Mouse (Mus musculus) lung, postnatal 36 days (tissue): Measurements from ENCODE around the gene Rps6kl1.
A peak's percentile ranks its signal among the peaks of the same experiment; 100 is the strongest.

Experiments used
- DNase-seq: peaks from one replicate; pipeline ENCODE4 v3.0.0; 2022; ENCODE audit warnings: mixed read lengths

The Rps6kl1 gene

DNA sequence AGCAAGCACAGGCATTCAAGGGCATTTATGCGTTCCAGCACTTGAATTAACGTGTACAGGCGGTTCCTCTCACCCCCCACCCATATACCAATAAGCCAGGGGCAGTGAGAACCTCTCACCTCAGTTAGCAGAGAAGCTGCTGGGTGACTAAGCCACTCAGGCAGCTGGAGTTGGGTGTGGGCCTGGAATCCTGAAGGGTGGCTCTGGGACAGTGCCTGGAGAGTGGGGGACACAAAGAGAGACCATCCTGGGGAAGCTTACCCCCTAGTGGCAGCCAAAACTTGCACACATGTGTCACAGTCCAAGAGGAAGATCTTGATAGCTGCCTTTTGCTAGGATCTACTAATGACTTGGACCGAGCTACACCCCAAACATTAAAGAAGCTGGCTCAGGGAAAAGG, 14.4 kb downstream of the Rps6kl1 start:
- DNase-seq: no peak

DNA sequence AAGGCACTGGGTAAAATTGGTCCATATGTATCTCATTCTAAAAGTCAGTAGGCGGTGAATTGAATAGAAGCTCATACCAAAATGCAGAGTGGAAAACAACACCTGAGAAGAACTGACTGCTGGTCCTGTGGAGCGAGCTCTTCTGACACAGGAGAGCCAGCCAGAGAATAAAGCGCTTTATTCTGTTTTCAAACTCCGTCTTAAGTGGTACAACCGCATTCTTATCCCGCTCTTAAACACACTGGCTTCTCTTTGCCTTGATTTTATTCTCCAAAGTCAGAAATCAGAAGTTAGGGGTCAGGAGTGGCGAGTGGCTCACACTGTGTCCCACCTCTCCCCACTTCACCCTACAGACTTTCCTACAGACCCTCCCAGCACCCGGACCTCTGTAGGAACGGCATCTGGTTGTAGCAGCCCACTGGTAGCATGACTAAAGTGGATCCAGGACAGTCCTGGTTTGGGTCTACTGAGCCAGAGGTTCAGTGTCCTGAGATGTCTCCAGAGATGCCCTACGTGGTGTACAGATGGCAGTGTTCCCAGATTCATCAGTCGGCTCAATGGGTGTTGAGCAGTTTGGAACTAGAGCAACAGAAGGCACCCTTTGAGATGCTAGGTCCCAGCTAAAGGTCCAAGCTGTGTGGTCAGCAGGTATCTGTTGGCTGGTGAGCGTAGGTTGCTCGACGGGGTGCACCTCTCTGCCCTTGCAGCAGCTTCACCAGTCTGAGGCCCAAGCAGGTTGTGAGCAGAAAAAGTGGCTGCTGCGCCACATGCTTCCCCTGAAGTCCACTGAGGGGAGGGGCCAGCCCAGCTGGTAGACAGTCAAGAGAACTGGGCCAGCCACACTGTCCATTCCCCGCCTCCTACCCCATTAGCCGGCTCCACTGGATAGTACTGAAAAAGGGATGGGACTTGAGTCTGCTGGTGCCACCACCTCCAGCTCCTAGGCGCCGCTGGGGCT, 15.3 kb downstream of the Rps6kl1 start:
- no peak for DNase-seq

DNA sequence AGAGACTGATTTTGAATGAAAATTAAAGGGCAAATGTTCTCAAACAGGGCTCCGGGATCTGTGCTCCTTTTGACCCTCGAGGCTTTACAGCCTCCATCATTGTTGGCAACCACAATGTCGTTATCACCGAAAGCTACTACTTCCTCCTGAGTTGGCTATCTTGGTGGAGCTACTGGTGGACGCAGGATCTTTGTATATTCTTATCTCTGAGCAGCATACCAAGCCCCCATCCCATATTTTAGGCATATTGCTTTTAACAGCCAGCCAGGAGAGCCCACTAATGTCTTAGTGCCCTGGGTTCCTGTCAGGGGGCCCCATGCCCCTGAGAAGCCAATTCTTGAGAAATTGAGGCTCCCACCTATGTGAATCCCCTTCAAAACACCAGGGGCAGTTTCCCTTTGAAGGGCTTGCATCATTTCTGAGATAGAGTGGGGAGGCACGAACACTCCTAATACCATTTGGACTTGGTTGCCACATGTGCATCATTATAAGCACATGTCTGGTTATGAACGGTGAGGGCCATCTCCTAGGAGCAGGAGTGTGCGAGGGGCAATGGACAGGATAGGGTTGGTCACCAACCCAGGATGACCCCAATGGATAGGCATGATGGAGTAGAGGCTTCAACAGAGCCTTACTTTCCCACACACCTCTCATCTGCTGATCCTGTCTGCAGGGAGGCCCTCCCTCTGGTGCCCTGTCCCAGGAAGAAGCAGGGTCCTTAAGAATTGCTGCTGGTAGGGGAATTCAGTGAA, 16.8 kb downstream of the Rps6kl1 start:
- DNase-seq: no peak

DNA sequence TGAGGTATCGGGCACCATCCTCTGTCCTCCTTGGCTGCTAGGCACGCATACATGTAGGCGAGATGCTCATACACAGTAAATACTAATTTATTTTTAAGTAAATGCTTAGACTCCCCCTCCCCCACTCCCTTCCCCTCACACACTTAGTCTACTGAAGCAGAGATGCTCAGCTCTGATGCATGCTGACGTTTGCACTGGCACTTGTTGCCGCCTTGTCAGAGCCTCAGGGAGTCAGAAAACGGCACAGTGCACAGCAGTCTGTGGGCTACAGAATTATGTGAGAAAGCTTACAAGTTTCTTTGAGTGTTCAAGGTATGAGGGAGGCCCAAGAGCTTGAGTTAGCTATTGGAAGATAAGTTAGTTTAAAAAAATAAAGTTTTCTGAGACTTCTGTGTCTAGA, 19.7 kb downstream of the Rps6kl1 start:
- DNase-seq: no peak

DNA sequence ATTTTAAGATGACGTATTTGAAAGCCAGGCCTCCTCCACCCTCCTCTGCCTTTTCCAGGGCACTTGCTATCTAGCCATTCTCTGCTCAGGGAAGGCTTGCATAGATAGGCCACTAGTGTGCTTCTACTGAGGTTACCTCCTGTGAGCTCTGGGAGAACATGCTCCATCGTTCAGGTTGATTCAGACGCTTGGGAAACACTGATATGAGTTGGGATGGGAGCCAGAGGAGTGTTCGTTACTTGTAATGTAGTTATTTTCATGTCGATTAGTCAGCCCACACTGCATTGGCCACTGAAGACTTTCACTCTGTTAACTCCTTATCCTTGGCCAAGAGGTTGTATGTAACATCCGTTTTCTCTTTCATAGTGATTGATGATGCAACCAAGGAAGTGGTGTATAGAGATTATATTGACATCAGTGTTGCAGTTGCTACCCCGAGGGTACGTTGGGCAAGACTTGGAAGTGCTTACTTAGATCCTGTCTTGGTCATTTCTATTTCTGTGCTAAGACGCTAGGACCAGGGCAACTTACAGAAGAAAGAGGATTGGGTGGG, 21.6 kb downstream of the Rps6kl1 start:
- DNase-seq: peak; percentile 44

DNA sequence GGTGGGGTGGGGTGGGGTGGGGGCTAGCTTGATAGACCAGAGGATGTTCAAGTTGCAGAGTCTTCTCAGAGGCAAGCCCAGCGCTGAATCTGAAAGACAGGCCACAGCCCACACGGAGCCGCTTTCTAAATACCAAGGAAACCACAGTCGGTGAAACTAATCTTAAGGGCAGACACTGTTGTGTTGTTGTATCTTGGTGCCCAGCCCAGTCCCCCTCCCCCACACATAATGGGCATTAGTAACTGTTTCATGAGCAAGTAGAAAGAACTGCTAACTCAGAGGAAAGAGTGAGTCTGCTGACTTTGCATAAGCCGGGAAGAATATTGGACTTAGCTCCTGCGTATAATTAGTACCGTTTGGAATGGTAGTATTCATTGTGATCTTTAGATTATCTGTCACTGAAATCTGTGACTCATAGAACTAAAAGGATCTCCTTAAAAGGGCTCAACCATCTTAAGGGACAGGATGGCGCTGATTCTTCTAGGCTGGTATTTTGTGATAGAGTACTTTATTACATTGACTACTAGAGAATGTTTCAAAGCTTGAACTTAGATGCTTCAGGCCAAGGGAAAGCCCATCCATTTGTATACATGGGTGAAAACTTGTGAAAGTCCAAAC, 24.0 kb downstream of the Rps6kl1 start:
- no peak for DNase-seq

DNA sequence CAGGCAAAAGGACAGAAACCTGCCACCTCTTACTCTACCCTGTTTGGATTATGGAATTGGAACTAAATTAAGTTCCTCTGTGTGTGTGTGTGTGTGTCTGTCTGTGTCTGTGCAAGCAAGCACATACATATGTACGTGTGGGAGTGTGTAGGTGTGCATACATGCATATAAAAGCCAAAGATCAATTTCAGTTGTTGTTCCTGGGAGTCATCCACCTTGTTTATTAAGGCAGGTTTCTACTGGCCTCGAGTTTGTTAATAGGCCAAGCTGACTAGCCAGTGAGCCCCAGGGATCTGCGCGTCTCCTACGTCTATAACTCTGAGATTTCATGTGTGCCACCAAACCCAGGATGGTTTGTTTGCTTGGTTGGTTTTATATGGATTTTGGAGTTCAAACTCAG, 26.3 kb downstream of the Rps6kl1 start:
- DNase-seq: no peak

DNA sequence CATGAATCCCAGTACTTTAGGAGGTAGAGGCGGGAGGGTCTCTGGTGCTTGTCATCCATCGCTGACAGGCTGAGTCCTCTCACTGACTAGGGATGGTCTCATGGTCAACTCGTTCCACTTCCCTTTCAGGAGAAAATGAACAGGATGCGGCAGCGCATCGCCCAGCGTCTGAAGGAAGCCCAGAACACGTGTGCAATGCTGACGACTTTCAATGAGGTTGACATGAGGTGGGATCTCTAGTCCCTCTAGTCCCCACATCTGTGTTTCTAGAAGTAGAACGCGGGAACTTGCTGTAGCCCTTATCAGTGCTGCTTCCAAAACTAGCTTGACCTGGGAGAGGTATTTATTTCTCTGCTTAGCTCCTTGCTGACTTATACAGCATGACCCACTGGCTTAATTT, 27.4 kb downstream of the Rps6kl1 start:
- no peak for DNase-seq

DNA sequence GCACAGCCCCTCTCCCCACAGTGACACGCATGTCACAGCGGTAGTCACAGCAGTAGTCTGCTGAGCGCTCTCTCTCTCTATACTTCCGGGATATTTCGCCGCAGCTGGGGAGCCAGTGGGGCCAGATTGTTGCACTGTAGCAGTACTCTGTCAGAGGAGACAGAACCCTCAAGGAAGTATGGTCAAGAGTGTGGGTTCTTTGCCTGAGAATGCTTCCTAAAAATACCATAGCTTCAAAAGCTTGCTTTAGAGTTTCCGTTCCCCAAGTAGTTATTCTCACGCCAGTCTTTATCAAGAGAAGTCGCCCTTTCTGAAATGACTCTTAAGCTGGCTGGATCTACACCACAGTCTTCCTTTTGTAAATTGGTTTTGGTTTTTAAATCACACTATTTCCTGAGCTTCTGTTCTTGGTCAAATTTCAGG, 27.9 kb downstream of the Rps6kl1 start:
- no peak for DNase-seq

DNA sequence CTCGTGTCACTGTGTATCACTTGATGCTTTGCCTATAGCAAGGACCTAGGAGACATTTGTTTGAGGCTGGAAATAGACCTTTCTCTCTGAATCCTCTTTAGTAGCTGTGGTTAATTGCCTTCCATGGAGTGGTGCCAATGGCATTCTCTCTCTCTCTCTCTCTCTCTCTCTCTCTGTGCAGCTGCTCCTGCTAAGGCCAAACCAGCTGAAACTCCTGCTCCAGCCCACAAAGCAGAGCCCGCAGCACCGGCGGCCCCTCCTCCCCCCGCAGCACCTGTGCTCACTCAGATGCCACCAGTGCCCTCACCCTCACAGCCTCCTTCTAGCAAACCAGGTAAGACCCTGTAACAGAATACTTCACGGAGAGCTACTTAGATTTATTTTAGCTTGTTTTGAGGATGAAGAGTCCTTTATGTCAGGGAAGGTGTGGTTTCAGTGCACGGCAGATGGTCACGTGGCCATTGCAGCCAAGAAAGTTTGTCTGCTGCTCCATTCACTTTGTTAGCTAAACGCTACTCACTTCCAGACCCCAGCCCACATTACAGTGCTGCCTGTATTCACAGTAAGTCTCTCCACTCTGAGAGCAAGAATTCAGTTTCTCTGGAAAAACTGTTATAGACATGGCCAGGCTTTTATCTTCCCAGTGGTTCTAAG, 29.1 kb downstream of the Rps6kl1 start:
- no peak for DNase-seq

DNA sequence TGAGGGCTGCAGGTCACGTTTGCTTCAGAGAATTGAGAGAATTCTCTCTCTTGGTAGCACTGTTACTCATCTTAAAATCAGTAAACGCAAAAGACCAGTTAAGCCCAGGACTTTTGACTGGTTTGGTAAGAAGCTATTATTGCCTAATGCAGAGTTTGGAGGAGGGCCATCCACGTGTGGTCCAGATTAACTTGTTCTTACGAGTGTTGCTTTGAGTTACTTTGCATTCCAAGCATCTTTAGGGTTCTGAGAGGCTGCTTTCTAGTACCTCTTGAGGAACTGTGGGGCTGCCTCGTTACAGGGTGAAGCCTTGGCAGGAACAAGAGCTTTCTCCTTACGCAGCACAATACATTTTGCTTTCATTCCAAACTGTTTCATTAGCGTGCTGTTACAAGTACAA, 35.4 kb downstream of the Rps6kl1 start:
- DNase-seq: peak; percentile 93

DNA sequence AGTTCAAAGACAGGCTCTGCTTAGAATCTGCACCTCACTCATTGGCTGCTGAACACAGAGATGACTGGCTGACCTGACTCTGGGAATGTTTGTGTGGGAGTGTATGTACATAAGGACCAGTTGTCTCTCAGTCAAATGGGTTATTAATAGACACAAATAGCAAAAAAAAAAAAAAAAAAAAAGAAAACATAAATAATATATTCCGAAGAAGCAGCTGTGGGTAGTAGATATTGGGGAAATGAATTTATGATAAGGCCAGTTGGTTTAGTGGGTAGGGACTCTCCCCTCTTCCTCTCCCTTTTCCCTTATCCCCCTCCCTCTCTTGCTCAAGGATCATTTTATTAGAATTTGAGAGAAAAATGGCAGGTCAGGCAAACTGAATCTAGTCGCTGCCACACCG, 37.1 kb downstream of the Rps6kl1 start:
- DNase-seq: no peak

DNA sequence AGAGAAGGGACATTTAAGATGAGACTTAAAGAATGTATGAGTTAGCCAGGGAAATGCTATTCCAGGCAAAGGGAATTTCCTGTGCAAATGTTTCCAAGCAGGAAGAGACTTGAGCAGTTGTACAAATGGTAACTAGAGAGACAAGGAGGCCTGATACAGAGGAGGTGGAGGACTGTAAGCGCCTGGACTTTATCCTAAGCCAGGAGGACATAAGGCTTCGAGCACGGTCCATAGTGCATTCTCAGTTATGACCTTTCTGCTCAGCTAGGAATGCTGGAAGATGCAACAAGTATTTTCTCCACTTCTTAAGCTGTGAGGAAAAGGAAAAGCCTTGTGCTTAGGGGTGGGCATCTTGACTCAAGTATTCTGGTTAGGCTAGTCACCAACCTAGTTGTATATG, 37.7 kb downstream of the Rps6kl1 start:
- no peak for DNase-seq

DNA sequence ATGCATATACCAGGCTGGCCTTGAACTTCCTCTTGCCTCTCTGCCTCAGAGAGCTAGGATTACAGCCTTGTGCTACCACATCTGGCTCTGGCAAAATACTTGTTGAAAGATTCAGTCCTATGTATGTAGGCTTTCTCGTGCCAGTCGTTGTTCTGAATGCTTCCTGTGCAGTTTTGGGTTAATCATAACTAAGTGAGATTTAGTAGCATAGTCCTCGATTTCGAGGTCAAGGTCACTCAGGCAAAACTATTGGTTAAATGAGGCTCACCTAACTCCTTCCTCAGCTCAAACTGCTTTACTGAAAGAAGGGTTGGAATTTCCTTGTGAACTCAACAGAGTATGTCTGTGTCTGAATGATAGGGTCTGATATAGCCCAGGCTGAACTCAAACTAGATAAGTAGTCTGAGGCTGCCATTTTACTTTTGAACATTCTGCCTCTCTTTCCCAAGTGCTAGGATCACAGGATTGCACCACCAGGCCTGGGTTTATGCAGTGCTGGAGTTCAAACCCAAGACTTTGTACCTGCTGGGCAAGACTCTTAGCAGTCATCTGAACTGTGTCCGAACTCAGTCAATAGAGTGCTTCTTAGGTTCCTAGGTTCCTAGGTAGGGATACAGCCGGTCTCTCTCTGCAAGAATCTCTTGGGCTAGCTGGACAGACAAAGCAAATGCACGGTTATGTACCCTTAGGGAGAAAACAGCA, 38.4 kb downstream of the Rps6kl1 start:
- no peak for DNase-seq

DNA sequence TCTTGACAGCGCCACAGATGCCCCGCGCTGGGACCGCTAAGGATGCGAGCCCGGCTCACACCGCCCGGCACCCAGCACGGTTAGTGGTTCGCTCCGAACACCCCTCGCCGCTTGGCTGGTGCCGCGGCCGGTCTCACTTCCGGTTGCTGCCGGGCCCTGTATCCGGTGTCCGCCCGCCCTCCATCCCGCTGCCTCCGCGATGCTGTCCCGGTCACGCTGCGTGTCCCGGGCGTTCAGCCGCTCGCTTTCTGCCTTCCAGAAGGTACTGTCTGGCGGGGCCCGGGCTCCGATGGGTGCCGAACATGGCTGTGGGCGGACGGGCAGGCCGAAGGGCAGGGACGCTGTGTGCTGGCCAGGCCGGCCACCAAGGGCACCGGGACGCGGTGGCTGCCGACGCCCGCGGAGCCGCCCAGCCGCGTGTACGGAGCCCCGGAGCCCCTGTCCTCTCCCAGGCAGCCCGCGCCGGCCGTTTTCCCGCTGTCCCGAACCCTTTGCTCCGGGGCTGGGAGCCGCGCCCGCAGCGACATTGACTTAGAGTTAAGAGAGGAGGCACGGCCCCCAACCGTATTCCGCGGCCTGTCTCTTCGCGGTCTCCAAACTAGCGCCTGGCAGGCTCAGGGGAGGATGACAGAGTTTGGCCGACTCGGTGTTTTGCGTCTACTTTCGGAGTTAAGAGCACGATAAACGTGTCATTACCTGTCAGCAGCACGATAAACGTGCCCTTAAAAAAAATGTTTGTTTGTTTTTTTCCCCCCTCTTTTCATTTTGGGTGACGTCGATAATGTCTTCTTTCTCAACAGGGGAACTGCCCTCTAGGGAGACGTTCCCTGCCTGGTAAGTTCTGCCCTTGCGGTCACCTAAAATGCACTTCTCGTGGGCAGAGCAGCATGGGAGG, 40.1 kb downstream of the Rps6kl1 start, which contains the start of the genes Prox2 and Dlst:
TSS of gene Prox2 (minus strand) at position 62 of the 895 bp plus-strand sequence.
TSS of gene Dlst (plus strand) at position 136 of the 895 bp plus-strand sequence.
- peak; percentile 91 for DNase-seq

DNA sequence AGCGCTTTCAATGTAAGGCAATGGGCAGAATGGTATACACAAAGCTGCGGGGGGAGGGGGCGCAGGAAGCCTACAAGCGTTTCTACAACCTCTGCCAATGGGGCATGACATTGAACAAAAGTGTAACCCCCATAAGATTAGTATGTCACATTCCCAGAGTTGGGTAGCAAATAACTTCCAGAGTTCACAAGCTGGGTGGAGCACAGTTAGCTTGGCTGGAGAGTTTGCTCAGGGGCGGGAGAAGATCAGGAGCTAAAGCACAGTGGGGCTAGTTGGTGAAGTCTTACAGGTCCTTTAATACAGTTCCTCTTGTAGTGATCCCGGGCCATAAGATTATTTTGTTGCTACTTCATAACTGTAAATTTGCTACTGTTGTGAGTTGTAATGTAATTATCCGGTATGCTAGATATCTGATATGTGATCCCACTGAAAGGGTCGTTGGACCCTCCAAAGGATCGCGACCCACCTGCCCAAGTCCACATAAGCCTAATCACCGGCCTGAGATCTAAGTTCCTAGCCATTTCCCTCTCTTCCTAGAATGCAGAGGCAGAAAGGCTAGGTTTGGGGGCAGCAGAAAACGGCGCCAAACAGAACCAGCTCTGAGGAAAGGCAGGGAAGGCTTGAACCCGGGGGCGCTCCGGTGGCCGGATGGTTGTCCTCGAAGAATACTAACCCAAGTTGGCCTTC, 40.9 kb downstream of the Rps6kl1 start:
- DNase-seq: peak; percentile 23

DNA sequence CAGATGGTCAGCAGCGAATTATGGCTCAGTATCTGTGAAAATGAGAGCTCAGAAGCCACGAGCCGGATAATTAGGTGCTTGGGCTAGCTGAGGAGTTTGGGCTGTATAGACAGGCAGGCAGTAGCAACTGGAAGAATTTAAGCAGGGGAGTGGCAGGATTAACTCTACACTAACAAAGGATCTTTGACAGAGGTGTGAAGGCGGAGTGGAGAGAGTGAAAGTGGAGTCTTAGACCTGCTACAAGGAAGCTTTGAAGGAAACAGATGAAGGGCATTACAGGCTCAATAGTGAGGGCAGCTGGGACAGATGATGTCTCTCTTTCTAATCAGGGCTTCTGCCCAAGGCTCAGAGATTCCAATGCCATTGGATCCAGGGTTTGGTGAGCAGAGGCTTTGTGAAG, 41.6 kb downstream of the Rps6kl1 start:
- no peak for DNase-seq

DNA sequence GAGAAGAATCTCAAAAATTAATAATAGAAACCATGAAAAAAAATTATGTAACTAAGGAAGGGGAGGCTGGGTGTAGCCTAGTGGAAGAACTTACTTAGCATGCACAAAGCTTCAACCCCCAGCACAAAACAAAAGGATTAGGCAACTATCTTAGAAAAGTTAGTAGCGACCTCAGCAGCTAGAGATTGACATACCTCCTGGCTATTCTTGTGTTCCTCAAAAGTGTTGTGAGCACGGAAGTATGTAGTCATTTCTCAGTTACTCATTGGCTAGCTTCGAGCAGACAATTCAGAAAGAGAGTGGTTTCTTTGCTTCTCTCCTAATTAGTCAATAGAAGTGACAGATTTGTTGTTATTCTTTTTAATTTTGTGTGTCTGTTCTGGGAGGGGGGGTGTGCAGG, 42.4 kb downstream of the Rps6kl1 start:
- DNase-seq: no peak

DNA sequence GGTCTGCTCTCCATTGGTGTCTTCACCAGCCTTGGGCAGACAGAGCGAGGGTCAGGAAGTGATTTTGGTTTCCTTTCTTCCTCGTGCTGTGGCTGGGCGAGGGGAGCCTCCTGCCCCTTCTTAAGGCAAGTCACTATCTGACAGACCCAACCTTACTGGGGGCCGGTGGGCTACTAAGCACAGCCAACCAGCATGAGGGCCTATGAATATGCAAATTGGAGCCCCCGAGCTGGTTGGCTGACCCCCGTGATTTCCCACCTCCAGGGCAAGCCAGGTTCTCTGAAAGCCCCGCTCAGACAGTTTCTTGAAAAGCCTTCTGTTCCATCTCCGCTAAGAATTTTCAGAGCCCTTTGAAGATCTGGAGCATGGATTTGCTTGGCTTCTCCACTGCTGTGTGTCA, 44.8 kb downstream of the Rps6kl1 start:
- DNase-seq: no peak

DNA sequence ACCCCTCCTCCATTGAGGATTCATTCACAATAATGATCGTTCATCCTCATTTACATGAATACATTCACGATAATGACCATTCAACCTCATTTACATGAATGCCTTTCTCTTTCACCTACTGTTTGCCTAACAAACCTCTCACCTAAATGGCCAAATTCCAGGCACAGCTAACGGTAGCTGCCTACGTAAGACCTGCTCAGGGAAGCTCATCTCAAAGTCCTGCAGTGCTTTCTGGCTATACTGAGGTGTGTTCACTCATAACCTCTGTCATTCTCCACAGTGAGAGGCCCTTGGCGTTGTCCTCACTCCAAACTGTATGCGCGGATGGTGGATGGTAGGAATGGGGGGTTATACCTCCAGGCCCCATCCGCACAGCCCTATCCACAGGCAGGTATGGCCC, 46.3 kb downstream of the Rps6kl1 start:
- DNase-seq: no peak
